ENCODE assay signal across 20 mouse cellular contexts in the genomic region with DNA sequence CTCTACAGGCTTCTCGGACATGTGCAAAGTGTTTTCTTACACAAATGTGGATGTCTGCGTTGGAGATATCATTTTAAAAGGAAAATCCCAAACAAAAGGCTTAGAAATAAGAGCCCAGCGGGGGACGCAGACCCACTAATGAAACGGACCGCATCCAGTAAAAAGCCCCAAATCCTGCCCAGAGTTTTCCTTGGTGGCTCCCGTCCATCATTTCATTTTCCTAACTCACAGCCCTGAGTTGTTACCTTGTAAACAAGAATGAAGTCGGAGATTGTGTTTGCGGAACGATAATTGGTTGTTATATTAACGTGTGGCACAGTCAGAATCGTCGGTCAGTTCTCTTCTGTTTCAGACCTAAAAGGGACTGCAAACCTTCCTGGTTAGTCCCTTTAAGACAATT. TPM values are rescaled to one million over a fixed set of nuclear protein-coding genes. Genes with fewer than 3 reads are reported as not detected.
DNase-seq lines count a peak whose midpoint lies in the region; ATAC-seq lines count a peak whose summit lies in the region.
"Had no signal": no experiment of that assay in that cellular context is flagged by ENCODE, and none has a peak within 500 bp of the region (broad histone marks: within the 10 kb centered on the region; RNA-seq: fewer than 3 reads in every experiment).

No protein-coding gene starts in this region.

- no peak overlapping the region for H3K4me3 ChIP-seq in limb, embryonic 12.5 days (replicated peaks)
- no peak overlapping the region for H3K4me3 ChIP-seq in limb, embryonic 10.5 days
- no peak overlapping the region for H3K4me3 ChIP-seq in forebrain, embryonic 14.5 days (ENCODE audit: low read depth, low read length)
- no peak overlapping the region for H3K4me3 ChIP-seq in hindbrain, embryonic 14.5 days (replicated peaks; ENCODE audit: low read length)
- no peak overlapping the region for H3K4me3 ChIP-seq in neural tube, embryonic 13.5 days
- H3K4me3 ChIP-seq: gastrocnemius, adult 2 months; heart, embryonic 13.5 days; kidney, embryonic 15.5 days; liver, embryonic 13.5 days; megakaryocyte, embryonic 14.5 days had no signal

- peaks cover 29% of the 10 kb centered on the region for H3K4me1 ChIP-seq in limb, embryonic 12.5 days (replicated peaks)
- H3K4me1 ChIP-seq in limb, embryonic 10.5 days: peaks cover 46% of the 10 kb centered on the region
- H3K4me1 ChIP-seq in forebrain, embryonic 14.5 days (ENCODE audit: control insufficient read depth, insufficient read depth, low read length): peaks cover 22% of the 10 kb centered on the region
- H3K4me1 ChIP-seq in hindbrain, embryonic 14.5 days (replicated peaks; ENCODE audit: control insufficient read depth, insufficient read depth, low read length): peaks cover 9% of the 10 kb centered on the region; the same call in 1 of the 2 replicates
- peaks cover 34% of the 10 kb centered on the region for H3K4me1 ChIP-seq in neural tube, embryonic 13.5 days (replicated peaks)
- H3K4me1 ChIP-seq: heart, embryonic 13.5 days; liver, embryonic 13.5 days; megakaryocyte, embryonic 14.5 days had no signal

- H3K36me3 ChIP-seq in limb, embryonic 12.5 days: no peaks in the 10 kb centered on the region
- no peaks in the 10 kb centered on the region for H3K36me3 ChIP-seq in limb, embryonic 10.5 days
- no peaks in the 10 kb centered on the region for H3K36me3 ChIP-seq in forebrain, embryonic 14.5 days (ENCODE audit: control insufficient read depth, insufficient read depth, low read length)
- H3K36me3 ChIP-seq in hindbrain, embryonic 14.5 days (replicated peaks; ENCODE audit: control insufficient read depth, insufficient read depth): no peaks in the 10 kb centered on the region
- no peaks in the 10 kb centered on the region for H3K36me3 ChIP-seq in neural tube, embryonic 13.5 days
- H3K36me3 ChIP-seq: heart, embryonic 13.5 days; kidney, embryonic 15.5 days; liver, embryonic 13.5 days had no signal

- no peak overlapping the region for H3K27ac ChIP-seq in limb, embryonic 12.5 days
- no peak overlapping the region for H3K27ac ChIP-seq in limb, embryonic 10.5 days
- H3K27ac ChIP-seq in forebrain, embryonic 14.5 days (ENCODE audit: low read depth, low read length): peak overlapping the region; percentile 35; the same call in 1 of the 2 replicates
- no peak overlapping the region for H3K27ac ChIP-seq in hindbrain, embryonic 14.5 days
- no peak overlapping the region for H3K27ac ChIP-seq in neural tube, embryonic 13.5 days (replicated peaks)
- H3K27ac ChIP-seq: gastrocnemius, adult 2 months; heart, embryonic 13.5 days; kidney, embryonic 15.5 days; liver, embryonic 13.5 days had no signal

- H3K9me3 ChIP-seq in limb, embryonic 12.5 days: no peaks in the 10 kb centered on the region
- no peaks in the 10 kb centered on the region for H3K9me3 ChIP-seq in limb, embryonic 10.5 days (replicated peaks)
- no peaks in the 10 kb centered on the region for H3K9me3 ChIP-seq in forebrain, embryonic 14.5 days (replicated peaks; ENCODE audit: control insufficient read depth, low read length)
- no peaks in the 10 kb centered on the region for H3K9me3 ChIP-seq in hindbrain, embryonic 14.5 days (ENCODE audit: control insufficient read depth, low read length)
- H3K9me3 ChIP-seq in neural tube, embryonic 13.5 days: no peaks in the 10 kb centered on the region
- H3K9me3 ChIP-seq: heart, embryonic 13.5 days; kidney, embryonic 15.5 days; liver, embryonic 13.5 days; megakaryocyte, embryonic 14.5 days had no signal

- ATAC-seq in limb, embryonic 12.5 days (ENCODE audit: insufficient number of reproducible peaks, insufficient read depth, low FRiP score, low TSS enrichment, low read depth): no peak
- ATAC-seq in forebrain, embryonic 14.5 days: no peak
- ATAC-seq in hindbrain, embryonic 14.5 days (ENCODE audit: low FRiP score): no peak
- no peak for ATAC-seq in neural tube, embryonic 13.5 days (ENCODE audit: low read depth)
- ATAC-seq: intestine, embryonic 16.5 days had no signal

- 37% methylated on average over 13 of the region's 13 CpGs for WGBS in limb, embryonic 12.5 days
- 71% methylated on average over 13 of the region's 13 CpGs for WGBS in limb, embryonic 10.5 days
- WGBS in forebrain, embryonic 14.5 days: 3% methylated on average over 13 of the region's 13 CpGs
- WGBS in hindbrain, embryonic 14.5 days: 20% methylated on average over 13 of the region's 13 CpGs
- 28% methylated on average over 13 of the region's 13 CpGs for WGBS in neural tube, embryonic 13.5 days

- H3K9ac ChIP-seq in limb, embryonic 12.5 days (replicated peaks): no peak overlapping the region
- no peak overlapping the region for H3K9ac ChIP-seq in forebrain, embryonic 14.5 days (ENCODE audit: low read length)
- H3K9ac ChIP-seq in hindbrain, embryonic 14.5 days: no peak overlapping the region
- H3K9ac ChIP-seq in neural tube, embryonic 13.5 days: no peak overlapping the region
- H3K9ac ChIP-seq: heart, embryonic 13.5 days; kidney, embryonic 15.5 days; liver, embryonic 13.5 days had no signal

- no peak for DNase-seq in limb, embryonic 10.5 days (ENCODE audit: low spot score)
- peak; percentile 60 for DNase-seq in forebrain, embryonic 14.5 days (ENCODE audit: low spot score)
- DNase-seq in hindbrain, embryonic 14.5 days (ENCODE audit: low spot score): no peak
- DNase-seq in urinary bladder, adult 18-20 months (ENCODE audit: low spot score in 2 of 2): no peak
- DNase-seq in cerebellum, postnatal 25 days: no peak
- no peak for DNase-seq in kidney, postnatal 36 days
- DNase-seq: gastrocnemius, adult 2 months; heart, postnatal 36 days; layer of hippocampus, postnatal 36 days; left cerebral cortex, postnatal 4 days; liver, embryonic 13.5 days; lung, postnatal 10 days; right cerebral cortex, postnatal 4 days; thymus, postnatal 4 days had no signal

- 0 out of 2 replicates have a peak overlapping the region, but pooled peaks have one; percentile 24 for H3K4me2 ChIP-seq in limb, embryonic 12.5 days
- H3K4me2 ChIP-seq in forebrain, embryonic 14.5 days (ENCODE audit: low read length): 0 out of 2 replicates have a peak overlapping the region, but pooled peaks have one; percentile 9
- H3K4me2 ChIP-seq in hindbrain, embryonic 14.5 days (replicated peaks): peak overlapping the region; percentile 29
- H3K4me2 ChIP-seq in neural tube, embryonic 13.5 days: peak overlapping the region; percentile 27; the same call in 1 of the 2 replicates
- H3K4me2 ChIP-seq: heart, embryonic 13.5 days; kidney, embryonic 15.5 days; liver, embryonic 13.5 days had no signal

- H3K27me3 ChIP-seq in limb, embryonic 12.5 days: no peaks in the 10 kb centered on the region
- peaks cover 3% of the 10 kb centered on the region; the same call in 1 of the 2 replicates for H3K27me3 ChIP-seq in limb, embryonic 10.5 days (ENCODE audit: low read depth, poor library complexity, severe bottlenecking)
- H3K27me3 ChIP-seq in forebrain, embryonic 14.5 days (replicated peaks; ENCODE audit: control insufficient read depth, insufficient read depth, low read length): no peaks in the 10 kb centered on the region
- 0 out of 2 replicates have a peak, but pooled peaks cover 3% of the 10 kb centered on the region for H3K27me3 ChIP-seq in hindbrain, embryonic 14.5 days (ENCODE audit: control insufficient read depth, insufficient read depth, low read length)
- no peaks in the 10 kb centered on the region; the same call in 1 of the 2 replicates for H3K27me3 ChIP-seq in neural tube, embryonic 13.5 days
- H3K27me3 ChIP-seq: heart, embryonic 13.5 days; kidney, embryonic 15.5 days; liver, embryonic 13.5 days; megakaryocyte, embryonic 14.5 days had no signal

RNA-seq across cellular contexts. Expression of a gene that starts 44.6 kb away (rescaled TPM):
- polyA plus RNA-seq in limb, embryonic 12.5 days (2016; fragmentation: Nextera tagmentation; extraction: Ambion mirVana): not detected in 2 replicates
- polyA plus RNA-seq in limb, embryonic 10.5 days (2016; fragmentation: Nextera tagmentation; extraction: Ambion mirVana): not detected in 2 replicates
- not detected in 2 replicates for polyA plus RNA-seq in forebrain, embryonic 14.5 days (2014; fragmentation: Nextera tagmentation; extraction: Ambion mirVana)
- 0.37 TPM in 1 of 2 replicates, not detected in the other for polyA plus RNA-seq in hindbrain, embryonic 14.5 days (2014; fragmentation: Nextera tagmentation; extraction: Ambion mirVana)
- 0.22 and 0.27 TPM in 2 replicates for polyA plus RNA-seq in neural tube, embryonic 13.5 days (2015; fragmentation: Nextera tagmentation; extraction: Ambion mirVana)
- polyA plus RNA-seq: heart, embryonic 13.5 days; kidney, embryonic 15.5 days; liver, embryonic 13.5 days had no signal
